Mouse (Mus musculus) neutrophil, adult 5-6 weeks (primary cell): ENCODE results near the gene Zfp451. TPM values are rescaled to one million over a fixed set of nuclear protein-coding genes. Genes with fewer than 3 reads are reported as not detected.
"Not testable (repeated sequence)": the region's sequence is repeated elsewhere in the genome, so short reads cannot be mapped to it uniquely, and the experiment has no call there.

Experiments used
- ATAC-seq: fragments of 151-379, 151-347 bp; 2 replicates; pipeline ENCODE4 v1.8.0; 2017; ENCODE audit warnings: mild to moderate bottlenecking, moderate TSS enrichment; ENCODE audit not compliant: insufficient number of reproducible peaks, poor library complexity, low FRiP score, severe bottlenecking; ENCODE audit errors: extremely low read depth
- total RNA-seq: library from RNA; stranded (forward); fragments of 200-1000 nt; gene quantifications from 2 replicates; pipeline ENCODE4 v1.2.3, GENCODE M21; 2017

Gene Zfp451
- total RNA-seq, 1 experiment from 2014 or later, result 25.3 TPM

DNA sequence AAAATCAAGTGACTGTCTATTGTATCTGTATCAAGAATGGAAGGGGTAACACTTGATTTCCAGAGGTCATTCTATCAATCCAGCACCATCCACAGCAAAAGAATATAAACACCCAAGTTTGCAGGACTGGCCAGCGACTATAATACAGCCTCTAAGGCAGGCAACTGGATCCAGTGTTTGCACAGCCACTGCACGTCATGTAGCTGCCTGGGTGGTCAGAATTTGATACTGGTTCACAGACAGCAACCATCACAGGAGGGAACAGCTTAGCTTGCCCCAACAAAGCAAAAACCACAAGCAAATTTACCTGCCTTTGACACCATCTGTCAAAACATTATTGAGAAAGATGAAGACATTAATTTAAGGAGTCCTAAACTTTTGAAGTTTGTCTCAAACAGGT, 50.6 kb downstream of the Zfp451 start:
- no peak for ATAC-seq

DNA sequence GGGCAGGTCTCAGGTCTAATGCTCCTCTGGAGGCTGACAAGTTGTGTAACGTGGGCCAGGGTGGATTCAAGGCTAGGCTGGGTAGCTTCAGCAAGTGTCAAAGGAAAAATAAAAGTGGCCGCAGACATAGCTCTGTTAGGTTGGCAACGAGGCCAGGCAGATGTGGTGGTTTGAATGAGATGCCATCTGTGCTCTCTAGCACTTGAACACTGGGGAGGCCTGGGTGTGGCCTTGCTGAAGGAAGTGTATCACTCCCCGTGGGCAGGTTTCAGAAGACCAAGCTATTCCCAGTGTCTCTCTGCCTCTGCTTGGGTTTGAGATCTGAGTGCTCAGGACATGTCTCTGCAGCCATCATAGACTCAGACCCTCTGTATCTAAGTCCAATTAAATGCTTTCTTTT, 55.9 kb downstream of the Zfp451 start:
- no peak for ATAC-seq

DNA sequence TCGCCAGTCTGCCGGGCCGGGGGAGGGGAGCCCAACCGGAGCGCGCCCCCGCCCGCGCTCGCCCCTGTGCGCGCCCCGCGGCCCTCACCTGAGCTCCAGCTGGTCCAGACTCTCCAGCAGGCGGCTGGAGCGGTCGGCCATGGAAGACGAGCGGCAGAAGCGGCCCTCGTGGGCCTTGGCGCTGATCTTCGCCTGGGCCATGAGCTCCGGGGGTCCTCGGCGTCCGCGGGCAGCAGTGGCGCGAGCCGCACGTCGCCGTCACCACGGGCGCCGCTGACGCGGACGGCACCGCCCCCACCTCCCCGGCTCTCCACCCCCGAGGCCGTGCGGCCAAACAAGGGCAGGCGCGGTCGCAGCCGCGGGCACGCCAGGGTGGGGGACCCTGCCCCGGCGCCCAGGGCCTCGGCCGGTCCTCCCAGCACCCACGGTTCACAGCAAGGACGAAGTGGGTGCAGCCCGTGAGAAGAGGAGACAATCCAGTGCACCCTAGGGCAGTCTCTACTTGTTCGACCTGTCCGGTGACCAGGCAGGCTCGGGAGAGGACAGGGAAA, 56.8 kb downstream of the Zfp451 start, which contains the start of gene Bag2:
Gene Bag2 (minus strand): TSS at position 305 of the 551 bp plus-strand sequence.
- ATAC-seq, result peak; percentile 25; the same call in 1 of the 2 replicates

DNA sequence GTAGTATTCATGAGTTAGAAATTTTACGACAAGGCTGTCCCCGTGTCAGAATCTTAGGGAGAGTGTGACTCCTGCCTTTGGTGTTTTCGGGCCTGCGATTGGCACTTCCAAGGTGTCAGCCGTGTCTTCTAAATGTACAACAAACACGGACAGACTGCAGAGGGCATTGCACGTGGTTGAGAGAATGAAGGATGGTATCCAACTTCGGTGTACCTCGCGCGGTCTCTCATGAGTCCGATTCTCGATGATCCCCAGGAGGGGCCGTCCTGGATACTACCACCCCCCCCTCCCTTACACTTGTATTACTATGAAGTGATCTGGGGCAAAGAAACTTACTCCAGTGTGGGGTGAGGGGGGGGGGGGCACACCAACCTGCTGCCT, 57.4 kb downstream of the Zfp451 start:
- ATAC-seq, result 0 out of 2 replicates have a peak, but pooled peaks have one; percentile 15

DNA sequence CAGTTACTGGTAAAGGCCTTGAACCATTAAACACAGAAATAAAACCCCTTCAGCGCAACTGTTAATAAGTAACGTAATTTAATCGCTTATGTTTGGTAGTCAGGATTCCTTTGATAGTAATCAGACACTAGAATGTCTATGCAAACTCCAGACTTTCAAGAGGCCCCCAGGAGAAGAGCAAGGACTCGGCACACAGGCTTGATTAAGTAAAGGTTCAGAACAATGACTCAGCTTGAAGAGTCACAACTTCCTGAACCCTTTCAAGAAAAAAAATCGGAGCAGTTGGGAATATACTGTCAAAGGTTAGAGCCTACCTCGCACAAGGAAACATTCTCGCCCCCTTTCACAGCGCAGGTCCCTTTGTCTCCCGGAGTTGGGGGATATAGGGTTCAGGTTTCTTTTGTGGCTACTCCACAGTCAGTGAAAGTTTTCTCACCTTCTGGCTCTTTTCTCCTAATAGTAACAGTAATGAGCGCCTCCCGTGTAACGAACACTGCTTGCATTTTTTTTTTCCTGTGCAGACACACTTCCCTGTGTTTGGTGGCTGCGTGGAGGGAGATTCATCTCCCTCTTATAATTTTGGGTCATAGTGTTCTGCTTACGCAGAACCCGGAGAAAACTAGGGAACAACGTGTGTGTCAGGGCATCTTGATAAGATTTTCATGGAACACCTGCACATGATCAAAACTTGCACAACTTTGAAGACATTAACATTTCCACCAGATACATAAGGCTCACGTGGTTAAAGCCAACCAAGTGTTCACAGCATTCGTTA, 58.0 kb downstream of the Zfp451 start:
- ATAC-seq, result no peak

DNA sequence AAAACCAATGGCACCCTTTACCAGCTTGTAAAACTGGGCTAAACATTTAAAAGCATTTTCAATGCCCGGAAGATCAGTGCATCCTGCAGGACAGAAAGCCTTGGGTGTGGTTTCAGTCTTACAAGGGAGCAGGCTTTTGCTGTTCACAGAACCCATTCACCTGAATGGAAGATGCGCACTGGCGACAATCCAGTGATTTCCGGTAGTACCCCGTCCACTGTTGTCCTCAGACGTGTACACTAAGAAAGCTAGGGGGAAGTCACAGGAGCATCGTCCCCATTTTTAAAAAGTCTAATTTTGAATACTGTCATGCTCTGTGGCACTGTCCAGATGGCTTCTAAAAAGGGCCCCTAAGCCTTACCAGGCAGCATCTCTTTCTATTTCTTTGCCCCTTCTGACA, 58.6 kb downstream of the Zfp451 start:
- ATAC-seq, result no peak

DNA sequence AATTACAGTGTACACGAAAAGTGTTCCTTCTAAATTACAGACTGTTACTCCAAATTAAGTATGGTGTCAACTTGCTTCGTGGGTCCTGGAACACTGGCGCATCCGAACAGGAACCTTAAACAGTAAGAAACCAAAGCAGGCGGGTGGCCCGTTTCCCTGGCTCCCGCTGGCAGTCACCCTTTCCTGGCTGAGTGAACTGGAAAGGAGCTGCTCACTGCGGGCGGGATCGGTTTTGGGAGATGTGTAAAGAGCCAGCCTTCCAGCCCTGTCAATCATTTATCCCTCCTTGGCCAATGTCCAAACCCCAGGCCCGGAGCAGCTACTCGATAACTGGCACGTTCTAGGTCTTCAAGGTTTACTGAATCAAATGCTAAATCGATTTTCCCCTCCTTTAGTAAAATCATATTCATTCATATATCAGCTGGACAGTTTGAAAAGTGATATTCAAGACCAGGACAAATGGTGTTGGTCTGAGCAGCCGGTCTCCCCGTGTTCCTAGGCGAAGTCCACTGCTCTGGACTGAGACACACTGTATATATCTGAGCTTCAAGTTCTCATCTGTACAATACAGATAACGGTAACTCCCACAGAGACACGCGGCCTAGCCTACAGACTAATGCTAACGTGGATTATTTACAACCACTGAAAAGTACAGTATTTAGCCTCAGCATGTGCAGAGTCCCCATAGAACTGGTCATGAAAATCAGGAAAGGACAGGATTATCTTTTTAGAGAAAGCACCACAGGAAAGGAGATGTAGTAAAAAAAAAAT, 59.2 kb downstream of the Zfp451 start:
- no peak for ATAC-seq

DNA sequence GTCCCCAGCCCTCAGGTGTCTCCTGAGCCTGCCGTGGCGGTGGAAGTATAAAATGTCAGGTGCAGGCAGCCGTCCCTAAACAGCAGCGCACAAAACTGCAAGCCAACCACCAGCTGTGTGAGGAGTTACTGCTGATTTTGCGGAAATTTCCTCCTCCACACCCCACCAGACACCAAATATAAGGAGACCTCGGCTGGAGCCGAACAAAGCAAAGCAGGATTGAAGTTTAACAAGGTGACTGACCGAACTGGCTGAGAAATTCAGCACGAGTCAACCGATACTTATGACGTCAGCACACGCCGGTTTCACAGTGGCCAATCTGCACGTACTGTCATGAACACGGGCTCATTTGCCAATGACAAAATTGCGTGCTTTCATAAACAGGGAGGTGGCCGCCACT, 60.3 kb downstream of the Zfp451 start:
- no peak for ATAC-seq

DNA sequence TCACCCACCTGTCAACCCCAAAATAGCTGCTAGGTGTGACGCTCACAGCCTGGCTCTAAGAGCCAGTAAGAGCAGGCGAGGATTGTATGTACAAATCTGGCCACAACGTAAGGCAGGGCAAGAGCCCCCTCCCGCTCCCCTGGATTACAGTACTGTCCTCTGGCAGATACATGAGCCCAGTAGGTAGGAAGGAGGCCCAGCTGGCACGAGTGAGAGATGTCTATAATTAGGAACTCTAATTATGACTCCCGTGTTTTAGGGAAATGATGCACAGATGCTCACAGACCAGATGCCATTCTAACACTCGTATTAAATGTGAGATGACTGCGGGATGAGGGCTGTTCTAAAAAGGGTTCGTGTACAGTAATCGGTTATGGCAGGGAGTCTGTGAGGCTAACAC, 63.1 kb downstream of the Zfp451 start:
- ATAC-seq, result no peak

DNA sequence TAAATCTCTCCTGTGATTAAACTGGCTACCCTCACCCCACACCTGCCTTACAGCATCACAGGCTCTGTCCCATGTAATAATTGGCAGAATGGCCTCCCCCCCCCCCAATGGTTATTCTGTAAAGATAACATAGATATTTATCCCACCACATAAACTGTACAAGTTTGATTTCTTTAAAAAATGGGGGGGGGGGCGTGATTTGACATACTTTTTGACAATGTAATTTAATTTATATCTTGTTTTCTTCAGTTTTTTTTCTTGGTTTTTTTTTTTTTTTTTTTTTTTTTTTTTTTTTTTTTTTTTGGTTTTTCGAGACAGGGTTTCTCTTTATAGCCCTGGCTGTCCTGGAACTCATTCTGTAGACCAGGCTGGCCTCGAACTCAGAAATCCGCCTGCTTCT, 64.7 kb downstream of the Zfp451 start:
- not testable (repeated sequence) for ATAC-seq

DNA sequence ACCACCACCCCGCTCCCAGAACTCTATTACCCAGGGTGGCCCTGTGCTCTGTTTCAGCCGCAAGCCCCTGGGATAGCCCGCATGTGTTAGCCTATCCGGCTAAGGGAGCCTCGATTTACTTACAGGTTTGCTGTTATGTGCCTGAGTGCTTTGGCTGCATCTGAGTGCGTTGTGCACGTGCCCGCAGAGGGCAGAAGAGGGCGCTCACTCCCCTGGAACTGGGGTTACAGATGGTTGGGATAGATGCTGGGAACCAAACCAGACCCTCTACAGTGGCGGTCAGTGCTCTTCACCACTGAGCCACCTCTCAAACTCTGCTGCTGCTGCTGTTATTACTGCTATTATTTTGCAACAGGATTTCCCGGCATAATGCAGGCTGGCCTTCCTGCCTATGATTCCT, 65.3 kb downstream of the Zfp451 start:
- no peak for ATAC-seq

DNA sequence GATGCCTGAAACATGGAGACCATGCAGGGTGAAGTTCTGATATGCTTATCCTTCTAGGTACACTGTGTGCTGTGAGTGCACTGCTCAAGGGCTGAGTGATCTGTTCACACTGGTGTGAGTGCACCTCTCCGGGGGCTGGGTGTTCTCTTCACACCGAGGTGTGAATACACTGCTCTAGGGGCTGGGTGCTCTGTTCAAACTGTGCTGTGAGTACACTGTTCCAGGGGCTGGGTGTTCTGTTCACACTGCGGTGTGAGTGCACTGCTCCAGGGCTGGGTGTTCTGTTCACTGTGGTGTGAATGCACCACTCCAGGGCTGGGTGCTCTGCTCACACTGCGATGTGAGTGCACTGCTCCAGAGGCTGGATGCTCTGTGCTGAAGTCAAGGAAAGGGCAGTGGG, 68.5 kb downstream of the Zfp451 start:
- ATAC-seq, result no peak

DNA sequence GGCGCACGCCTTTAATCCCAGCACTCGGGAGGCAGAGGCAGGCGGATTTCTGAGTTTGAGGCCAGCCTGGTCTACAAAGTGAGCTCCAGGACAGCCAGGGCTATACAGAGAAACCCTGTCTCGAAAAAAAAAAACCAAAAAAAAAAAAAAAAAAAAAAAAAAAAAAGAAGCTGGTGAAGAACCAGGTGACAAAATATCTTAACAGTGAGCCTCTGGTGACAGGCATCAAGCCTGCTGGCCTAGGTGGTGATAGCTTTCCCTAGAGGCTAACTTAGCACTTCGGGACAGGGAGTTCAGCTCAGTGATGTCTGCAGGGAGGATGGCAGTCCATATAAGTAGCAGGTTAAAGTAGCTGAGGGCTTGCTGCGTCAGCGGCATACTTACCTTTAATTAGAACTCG, 69.6 kb downstream of the Zfp451 start:
- not testable (repeated sequence) for ATAC-seq

DNA sequence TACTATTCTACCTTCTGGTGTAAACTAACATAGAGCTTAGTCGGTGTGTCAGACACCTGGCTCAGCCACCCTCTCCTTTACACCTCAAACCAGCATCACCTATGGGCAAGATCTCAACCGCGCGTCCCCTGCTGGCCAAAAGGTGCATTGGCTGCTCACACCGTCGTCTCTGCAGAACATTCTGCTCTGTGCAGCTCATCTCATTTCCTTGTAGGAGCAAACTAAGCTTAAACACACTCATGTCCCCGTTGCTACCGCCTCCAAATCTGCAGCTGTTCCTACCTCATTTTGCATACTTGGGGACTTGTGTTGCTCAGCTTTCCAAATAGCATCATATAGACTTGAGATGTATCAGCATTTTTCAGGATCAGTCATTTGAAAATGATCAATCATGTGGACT, 71.5 kb downstream of the Zfp451 start:
- ATAC-seq, result peak; percentile 30; the same call in 1 of the 2 replicates

DNA sequence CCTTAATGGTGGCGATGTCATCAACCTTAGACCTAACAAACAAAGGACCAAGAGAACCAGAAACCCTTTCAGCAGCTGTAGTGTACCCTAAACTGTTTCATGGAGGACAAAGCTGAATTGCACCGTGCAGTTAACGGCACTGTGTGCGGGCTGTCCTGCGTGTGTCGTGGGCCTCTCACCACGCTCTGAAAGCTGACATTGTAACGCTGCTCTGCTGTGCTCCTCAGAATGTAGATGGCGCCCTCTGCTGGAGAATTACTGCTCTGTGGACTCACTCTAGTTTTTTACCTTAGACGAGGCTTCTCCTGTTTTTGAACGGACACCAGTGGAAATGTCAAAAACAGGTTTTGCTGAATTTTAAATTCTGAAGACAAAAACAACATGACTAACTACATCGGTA, 75.1 kb downstream of the Zfp451 start:
- peak; percentile 75 for ATAC-seq

DNA sequence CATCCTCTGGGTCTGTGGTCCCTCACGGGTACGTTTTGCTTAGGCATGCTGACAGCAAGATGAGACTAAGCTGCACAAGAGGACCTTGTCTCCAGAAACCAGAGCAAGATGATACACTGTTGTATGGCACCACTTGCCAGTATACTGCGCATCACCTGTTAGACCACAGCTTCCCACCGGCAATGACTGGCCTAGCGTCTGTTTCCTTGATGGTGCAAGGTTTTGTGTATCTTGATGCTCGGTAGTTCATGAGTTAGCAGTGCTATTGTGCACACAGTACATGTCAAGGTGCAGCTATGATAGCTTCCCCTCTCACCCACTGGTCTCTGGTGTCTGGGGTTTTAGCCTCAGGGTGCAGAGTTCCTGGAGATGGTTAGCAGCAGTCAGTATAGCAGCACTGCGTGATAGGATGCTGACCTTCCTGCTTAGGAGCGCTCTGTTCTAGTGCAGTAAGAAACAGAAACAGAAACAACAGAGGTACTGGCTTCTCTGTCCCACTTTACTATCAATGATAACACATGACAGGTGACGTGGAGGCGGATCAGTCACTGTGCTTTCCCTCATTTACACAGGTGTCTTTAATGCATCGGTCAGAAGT, 75.6 kb downstream of the Zfp451 start:
- ATAC-seq, result peak; percentile 68

DNA sequence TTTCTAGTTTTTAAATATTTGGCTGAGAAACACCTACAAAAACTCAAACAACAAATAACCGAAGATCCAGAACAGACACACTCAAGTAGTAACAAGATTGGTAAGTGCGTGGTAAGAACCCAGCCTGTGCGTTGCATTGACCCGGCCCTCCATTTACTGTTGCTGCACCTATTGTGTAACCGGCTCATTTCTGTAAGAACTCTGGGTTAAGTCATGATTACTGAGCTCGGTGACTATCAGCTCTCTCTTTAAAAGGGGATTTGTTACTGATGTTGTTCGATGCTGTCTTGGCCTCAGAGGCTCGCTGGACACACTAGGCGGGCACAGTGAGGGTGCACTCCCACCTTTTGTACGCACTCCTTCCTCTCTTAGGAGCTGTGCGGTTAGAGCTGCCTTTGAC, 76.1 kb downstream of the Zfp451 start:
- no peak for ATAC-seq

DNA sequence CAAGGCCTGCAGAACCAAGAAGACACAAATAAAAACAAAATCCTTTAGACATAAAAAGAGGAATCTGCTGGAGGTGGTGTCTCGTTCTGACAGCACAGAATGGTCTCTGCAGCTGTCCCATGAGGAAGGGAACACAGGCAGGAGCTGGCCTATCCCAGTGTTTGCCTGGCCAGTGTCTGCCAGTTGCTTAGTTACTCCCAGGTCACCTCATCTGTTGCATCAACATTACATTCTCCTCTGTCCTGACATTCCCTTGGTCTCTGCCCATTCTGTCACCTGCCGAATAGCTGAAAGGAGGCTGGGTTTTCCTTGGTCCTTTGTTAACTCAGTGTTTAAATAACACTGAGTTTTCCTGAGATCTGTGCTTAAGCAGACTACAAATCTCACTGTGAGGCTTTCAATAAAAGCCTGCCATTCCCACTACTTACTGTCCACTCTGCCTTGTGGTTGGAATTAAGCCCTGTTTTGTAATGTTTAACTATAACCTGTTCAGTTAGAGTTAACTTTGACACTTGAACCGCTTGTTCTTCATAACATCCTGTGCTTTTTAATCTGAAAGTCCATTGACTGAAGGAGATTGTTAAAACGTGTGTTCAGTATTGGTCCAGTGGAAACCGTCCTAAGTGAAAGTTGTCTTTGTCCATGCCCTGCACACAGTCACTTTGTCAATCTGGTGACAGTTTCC, 80.3 kb downstream of the Zfp451 start:
- ATAC-seq, result no peak

DNA sequence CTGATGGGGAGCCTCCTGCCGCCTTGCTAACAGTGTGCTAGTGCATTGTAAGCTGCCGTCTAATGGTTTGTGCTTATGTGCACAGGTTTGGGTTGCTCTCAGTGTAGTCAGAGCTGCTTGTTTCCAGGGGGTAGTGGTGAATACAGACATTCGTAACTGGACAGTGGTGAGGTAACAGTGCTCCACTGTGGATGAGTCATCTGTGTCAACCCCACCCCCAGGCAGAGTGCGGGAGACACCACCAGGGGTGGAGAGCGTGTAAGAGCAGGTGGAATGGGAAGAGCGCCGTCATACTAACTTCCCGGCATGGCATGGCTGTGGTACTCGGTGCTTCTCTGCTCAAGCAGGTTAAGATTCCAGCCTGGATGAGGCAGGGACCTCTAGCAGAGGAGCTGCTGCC, 81.4 kb downstream of the Zfp451 start:
- ATAC-seq, result no peak
